Mouse (Mus musculus) lung, postnatal 0 days (tissue): ENCODE measurements at regions not wholly inside any gene's neighbourhood (a gene's known extent, or its start where the extent isn't known, plus 50 kb on each side); places are given as distances from the start of the nearest gene placed in this dataset.

Experiments
- CTCF ChIP-seq: IDR thresholded peaks from 2 replicates; pipeline ENCODE4 v1.5.1; 2016; ENCODE audit warnings: antibody characterized with exemption, mild to moderate bottlenecking
- EP300 ChIP-seq: IDR thresholded peaks from 2 replicates; pipeline ENCODE4 v1.6.1; 2016; ENCODE audit warnings: antibody characterized with exemption, mild to moderate bottlenecking, control low read depth

DNA sequence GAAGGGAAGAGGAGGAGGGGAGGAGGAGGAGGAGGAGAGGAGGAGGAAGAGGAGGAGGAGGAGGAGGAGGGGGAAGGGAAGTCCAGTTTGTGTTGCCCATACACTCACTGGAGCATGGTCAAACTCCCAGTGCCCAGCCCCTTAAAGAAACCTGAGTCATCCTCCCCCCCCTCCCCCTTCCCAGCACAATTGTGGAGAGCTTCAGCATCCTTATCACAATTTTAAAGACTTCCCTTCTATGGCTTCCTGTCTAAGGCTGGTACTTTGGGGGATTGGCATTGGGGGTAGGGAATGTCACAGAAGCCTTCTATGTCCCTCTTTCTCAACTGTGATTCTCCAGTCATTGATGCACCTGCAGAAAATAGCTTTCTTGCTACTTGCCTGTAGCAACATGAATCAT is 84.0 kb upstream of the Itga6 start:
- TF ChIP-seq CTCF (no peak), EP300 (no peak)
